ENCODE assay signal across 7 mouse cellular contexts in genomic region chrX:73715476-73716108, GRCm38 (mm10). TPM values are rescaled to one million over a fixed set of nuclear protein-coding genes. Genes with fewer than 3 reads are reported as not detected.
DNase-seq lines count a peak whose midpoint lies in the region; ATAC-seq and TF ChIP-seq lines count a peak whose summit lies in the region.

No protein-coding gene starts in this region.

- H3K27ac ChIP-seq in ES-E14 (ENCODE audit: insufficient read depth, low read depth, low read length, poor library complexity, severe bottlenecking): peak overlapping the region; percentile 22; the same call in 1 of the 2 replicates
- peak overlapping the region; percentile 83 for H3K27ac ChIP-seq in embryonic facial prominence, embryonic 10.5 days (replicated peaks)
- peak overlapping the region; percentile 84 for H3K27ac ChIP-seq in heart, embryonic 13.5 days (replicated peaks)
- peak overlapping the region; percentile 76 for H3K27ac ChIP-seq in kidney, postnatal 0 days

- TF ChIP-seq CTCF in kidney, postnatal 0 days (IDR thresholded peaks at IDR 0.05; ENCODE audit: low read depth): peak; percentile 41; the same call in 1 of the 2 replicates

- H3K4me2 ChIP-seq in heart, embryonic 13.5 days: peak overlapping the region; percentile 79
- peak overlapping the region; percentile 57 for H3K4me2 ChIP-seq in kidney, postnatal 0 days (ENCODE audit: low read length)

- H3K9me3 ChIP-seq in ES-E14 (ENCODE audit: control insufficient read depth, insufficient read depth, low read depth, low read length): no peaks in the 10 kb centered on the region
- H3K9me3 ChIP-seq in embryonic facial prominence, embryonic 10.5 days: no peaks in the 10 kb centered on the region
- H3K9me3 ChIP-seq in heart, embryonic 13.5 days: no peaks in the 10 kb centered on the region
- H3K9me3 ChIP-seq in kidney, postnatal 0 days (replicated peaks; ENCODE audit: low read length): no peaks in the 10 kb centered on the region

- DNase-seq in ES-E14 (ENCODE audit: low read depth, low spot score): peak; percentile 16
- DNase-seq in adrenal gland, adult 2 months: peak; percentile 60
- peak; percentile 46 for DNase-seq in embryonic facial prominence, embryonic 10.5 days (ENCODE audit: low spot score)
- peak; percentile 65 for DNase-seq in kidney, postnatal 0 days (ENCODE audit: low spot score)
- peak; percentile 72 for DNase-seq in lung, postnatal 36 days
- DNase-seq in spleen, adult 18-20 months: peak; percentile 20 to 29

- ATAC-seq in heart, embryonic 13.5 days (ENCODE audit: extremely low read depth, insufficient number of reproducible peaks, low FRiP score, low TSS enrichment): peak; percentile 16; the same call in 1 of the 2 replicates
- peak; percentile 47; the same call in 1 of the 2 replicates for ATAC-seq in kidney, postnatal 0 days (replicated peaks; ENCODE audit: low FRiP score, low read depth)

- 26% methylated on average over 21 of the region's 21 CpGs for whole genome bisulfite sequencing in embryonic facial prominence, embryonic 10.5 days
- 15% methylated on average over 21 of the region's 21 CpGs for WGBS in heart, embryonic 13.5 days
- 28% methylated on average over 21 of the region's 21 CpGs for WGBS in kidney, postnatal 0 days

- H3K4me1 ChIP-seq in ES-E14 (ENCODE audit: control insufficient read depth in 2 of 2, insufficient read depth in 2 of 2, low read length in 2 of 2, poor library complexity in 1 of 2): peaks cover 2 to 14% of the 10 kb centered on the region in 2 experiments; a peak in 2 of 4 replicates
- H3K4me1 ChIP-seq in embryonic facial prominence, embryonic 10.5 days: peaks cover 37% of the 10 kb centered on the region
- H3K4me1 ChIP-seq in heart, embryonic 13.5 days: peaks cover 39% of the 10 kb centered on the region
- H3K4me1 ChIP-seq in kidney, postnatal 0 days (replicated peaks; ENCODE audit: insufficient read depth, low read length): no peaks in the 10 kb centered on the region

- in situ Hi-C loops in ES-E14 (cut with MboI; ENCODE audit: low sequenced_read_pairs in 2 of 2, unreplicated experiment in 2 of 2): no loop called here

- peak overlapping the region; percentile 89 for H3K9ac ChIP-seq in ES-E14 (ENCODE audit: insufficient read depth, low read depth, low read length, poor library complexity, severe bottlenecking)
- peak overlapping the region; percentile 82 for H3K9ac ChIP-seq in heart, embryonic 13.5 days
- peak overlapping the region; percentile 63 for H3K9ac ChIP-seq in kidney, postnatal 0 days (ENCODE audit: low read depth, low read length)

- H3K36me3 ChIP-seq in ES-E14 (ENCODE audit: control insufficient read depth, insufficient read depth, low read length, poor library complexity, severe bottlenecking): peaks cover 4% of the 10 kb centered on the region
- H3K36me3 ChIP-seq in embryonic facial prominence, embryonic 10.5 days (replicated peaks): peaks cover 30% of the 10 kb centered on the region
- H3K36me3 ChIP-seq in heart, embryonic 13.5 days: peaks cover 29% of the 10 kb centered on the region
- no peaks in the 10 kb centered on the region for H3K36me3 ChIP-seq in kidney, postnatal 0 days (ENCODE audit: insufficient read depth, low read length)

- peak overlapping the region; percentile 68 to 73 for H3K4me3 ChIP-seq in ES-E14 (ENCODE audit: insufficient read depth in 1 of 2, low read depth in 1 of 2, low read length in 2 of 2, poor library complexity in 1 of 2, severe bottlenecking in 1 of 2)
- peak overlapping the region; percentile 66 for H3K4me3 ChIP-seq in embryonic facial prominence, embryonic 10.5 days
- H3K4me3 ChIP-seq in heart, embryonic 13.5 days: peak overlapping the region; percentile 60
- peak overlapping the region; percentile 49 for H3K4me3 ChIP-seq in kidney, postnatal 0 days (replicated peaks; ENCODE audit: low read depth, low read length)

- H3K27me3 ChIP-seq in embryonic facial prominence, embryonic 10.5 days (replicated peaks; ENCODE audit: low read depth, poor library complexity, severe bottlenecking): peaks cover 23% of the 10 kb centered on the region
- no peaks in the 10 kb centered on the region; the same call in 1 of the 2 replicates for H3K27me3 ChIP-seq in heart, embryonic 13.5 days (replicated peaks)
- no peaks in the 10 kb centered on the region for H3K27me3 ChIP-seq in kidney, postnatal 0 days (ENCODE audit: insufficient read depth, low read length)

TF ChIP-seq in ES-E14, 5 proteins besides CTCF, POLR2A, EP300 and RAD21:
- TF ChIP-seq CHD2 (IDR thresholded peaks at IDR 0.05; ENCODE audit: low read depth, low read length) (no peak), ZNF384 (IDR thresholded peaks at IDR 0.05; ENCODE audit: low read depth, low read length) (no peak), MAFK (IDR thresholded peaks at IDR 0.05; ENCODE audit: insufficient read depth, low read depth, low read length) (no peak), ZC3H11A (IDR thresholded peaks at IDR 0.05; ENCODE audit: borderline replicate concordance, low read depth, low read length) (no peak), HCFC1 (IDR thresholded peaks at IDR 0.05; ENCODE audit: borderline replicate concordance, insufficient read depth, low read length) (no peak)

RNA-seq across cellular contexts. Expression of gene Bcap31, which starts 0.4 kb away (rescaled TPM):
- total RNA-seq in ES-E14 (2012; rRNA removed): 246 and 314 TPM in 2 replicates
- total RNA-seq in adrenal gland, adult 2 months (2021): 100 to 1,000 TPM; 271 to 301 TPM
- polyA plus RNA-seq in adrenal gland, adult 2 months (2012; rRNA removed): 24.3 and 30.1 TPM in 2 replicates
- polyA plus RNA-seq in embryonic facial prominence, embryonic 10.5 days (2016; fragmentation: Nextera tagmentation; extraction: Ambion mirVana): 152 and 153 TPM in 2 replicates
- polyA plus RNA-seq in heart, embryonic 13.5 days (2015; fragmentation: Nextera tagmentation; extraction: Ambion mirVana): 166 and 185 TPM in 2 replicates
- polyA plus RNA-seq in kidney, postnatal 0 days (2015; fragmentation: Nextera tagmentation; extraction: Ambion mirVana): 285 and 288 TPM in 2 replicates

RNA-seq across cellular contexts. Expression of gene Abcd1, which starts 0.8 kb away (rescaled TPM):
- total RNA-seq in ES-E14 (2012; rRNA removed): 4.2 and 5.0 TPM in 2 replicates
- 10 to 100 TPM; 28.1 to 29.6 TPM for total RNA-seq in adrenal gland, adult 2 months (2021)
- polyA plus RNA-seq in adrenal gland, adult 2 months (2012; rRNA removed): 35.2 and 41.1 TPM in 2 replicates
- polyA plus RNA-seq in embryonic facial prominence, embryonic 10.5 days (2016; fragmentation: Nextera tagmentation; extraction: Ambion mirVana): 8.1 and 10.4 TPM in 2 replicates
- 12.3 and 12.4 TPM in 2 replicates for polyA plus RNA-seq in heart, embryonic 13.5 days (2015; fragmentation: Nextera tagmentation; extraction: Ambion mirVana)
- 12.3 and 14.1 TPM in 2 replicates for polyA plus RNA-seq in kidney, postnatal 0 days (2015; fragmentation: Nextera tagmentation; extraction: Ambion mirVana)

RNA-seq across cellular contexts. Expression of gene Plxnb3, which starts 41.3 kb away (rescaled TPM):
- total RNA-seq in ES-E14 (2012; rRNA removed): 0.27 and 0.32 TPM in 2 replicates
- under 1 TPM; 0.41 to 0.49 TPM for total RNA-seq in adrenal gland, adult 2 months (2021)
- polyA plus RNA-seq in adrenal gland, adult 2 months (2012; rRNA removed): 1.2 and 1.5 TPM in 2 replicates
- polyA plus RNA-seq in embryonic facial prominence, embryonic 10.5 days (2016; fragmentation: Nextera tagmentation; extraction: Ambion mirVana): 0.08 and 0.14 TPM in 2 replicates
- polyA plus RNA-seq in heart, embryonic 13.5 days (2015; fragmentation: Nextera tagmentation; extraction: Ambion mirVana): 0.46 and 0.51 TPM in 2 replicates
- 0.14 and 0.15 TPM in 2 replicates for polyA plus RNA-seq in kidney, postnatal 0 days (2015; fragmentation: Nextera tagmentation; extraction: Ambion mirVana)

RNA-seq across cellular contexts. Expression of gene Slc6a8, which starts 42.6 kb away (rescaled TPM):
- total RNA-seq in ES-E14 (2012; rRNA removed): 83.4 and 133 TPM in 2 replicates
- 100 to 1,000 TPM in 1 of 2 experiments, 10 to 100 TPM in 1; 73.8 to 137 TPM for total RNA-seq in adrenal gland, adult 2 months (2021)
- 82.6 and 101 TPM in 2 replicates for polyA plus RNA-seq in adrenal gland, adult 2 months (2012; rRNA removed)
- 4.7 and 5.6 TPM in 2 replicates for polyA plus RNA-seq in embryonic facial prominence, embryonic 10.5 days (2016; fragmentation: Nextera tagmentation; extraction: Ambion mirVana)
- 6.8 and 8.0 TPM in 2 replicates for polyA plus RNA-seq in heart, embryonic 13.5 days (2015; fragmentation: Nextera tagmentation; extraction: Ambion mirVana)
- polyA plus RNA-seq in kidney, postnatal 0 days (2015; fragmentation: Nextera tagmentation; extraction: Ambion mirVana): 12.0 and 12.2 TPM in 2 replicates

RNA-seq across cellular contexts. Expression of gene Pnck, which starts 55.7 kb away (rescaled TPM):
- 2.0 and 4.9 TPM in 2 replicates for total RNA-seq in ES-E14 (2012; rRNA removed)
- 1 to 10 TPM; 6.1 to 7.1 TPM for total RNA-seq in adrenal gland, adult 2 months (2021)
- 6.3 and 10.9 TPM in 2 replicates for polyA plus RNA-seq in adrenal gland, adult 2 months (2012; rRNA removed)
- 6.6 and 7.4 TPM in 2 replicates for polyA plus RNA-seq in embryonic facial prominence, embryonic 10.5 days (2016; fragmentation: Nextera tagmentation; extraction: Ambion mirVana)
- polyA plus RNA-seq in heart, embryonic 13.5 days (2015; fragmentation: Nextera tagmentation; extraction: Ambion mirVana): 9.6 and 10.4 TPM in 2 replicates
- 15.7 and 18.7 TPM in 2 replicates for polyA plus RNA-seq in kidney, postnatal 0 days (2015; fragmentation: Nextera tagmentation; extraction: Ambion mirVana)

Comparison
In these comparisons a context has a peak if more than half of its experiments do, and no peak if none do; other contexts are left out.
1. Peak in every context shown above with its lines: DNase-seq, ATAC-seq, H3K4me3 ChIP-seq and H3K27ac ChIP-seq.
2. DNase-seq: peak in every context shown above with its lines; median percentile 72 in lung, postnatal 36 days; 65 in kidney, postnatal 0 days; 60 in adrenal gland, adult 2 months; 46 in embryonic facial prominence, embryonic 10.5 days; 24 in spleen, adult 18-20 months; 16 in ES-E14.
3. H3K27ac ChIP-seq: peak in every context shown above with its lines; median percentile 84 in heart, embryonic 13.5 days; 83 in embryonic facial prominence, embryonic 10.5 days; 76 in kidney, postnatal 0 days; 22 in ES-E14.